20 mouse cellular contexts compared by ENCODE assay signal in genomic region chr2:174548776-174549175, GRCm38 (mm10).
"Had no signal": no experiment of that assay in that cellular context is flagged by ENCODE, and none has a peak within 500 bp of the region (broad histone marks: within the 10 kb centered on the region; RNA-seq: fewer than 3 reads in every experiment).

No protein-coding gene starts in this region.

- H3K4me2 ChIP-seq: lung, embryonic 15.5 days; midbrain, embryonic 13.5 days; neural tube, embryonic 13.5 days had no signal

- H3K36me3 ChIP-seq: lung, embryonic 15.5 days; midbrain, embryonic 10.5 days; midbrain, embryonic 13.5 days; neural tube, embryonic 13.5 days had no signal

- H3K4me1 ChIP-seq: lung, embryonic 15.5 days; megakaryocyte, embryonic 14.5 days; midbrain, embryonic 10.5 days; midbrain, embryonic 13.5 days; neural tube, embryonic 13.5 days had no signal

- H3K9ac ChIP-seq: lung, embryonic 15.5 days; midbrain, embryonic 13.5 days; neural tube, embryonic 13.5 days had no signal

- DNase-seq: kidney, adult 2 months; layer of hippocampus, postnatal 36 days; lung, adult 18-20 months; lung, postnatal 10 days; lung, postnatal 36 days; retina, postnatal 1 day; right cerebral cortex, postnatal 25 days; thymus, adult 18-20 months; thymus, postnatal 36 days had no signal

- H3K27ac ChIP-seq: kidney, postnatal 0 days; layer of hippocampus, adult 2 months; left cerebral cortex, adult 2 months; lung, embryonic 15.5 days; midbrain, embryonic 10.5 days; midbrain, embryonic 13.5 days; neural tube, embryonic 13.5 days had no signal

- H3K9me3 ChIP-seq: lung, embryonic 15.5 days; megakaryocyte, embryonic 14.5 days; midbrain, embryonic 10.5 days; midbrain, embryonic 13.5 days; neural tube, embryonic 13.5 days had no signal

- H3K4me3 ChIP-seq: layer of hippocampus, adult 2 months; left cerebral cortex, adult 2 months; lung, embryonic 15.5 days; megakaryocyte, embryonic 14.5 days; midbrain, embryonic 10.5 days; midbrain, embryonic 13.5 days; myocyte; neural tube, embryonic 13.5 days had no signal

- H3K27me3 ChIP-seq: lung, embryonic 15.5 days; midbrain, embryonic 13.5 days; neural tube, embryonic 13.5 days had no signal

- ATAC-seq: intestine, postnatal 0 days; midbrain, embryonic 13.5 days; midbrain, embryonic 16.5 days had no signal
